Mouse (Mus musculus): Measurements from ENCODE around the gene Slc16a13.

DNA sequence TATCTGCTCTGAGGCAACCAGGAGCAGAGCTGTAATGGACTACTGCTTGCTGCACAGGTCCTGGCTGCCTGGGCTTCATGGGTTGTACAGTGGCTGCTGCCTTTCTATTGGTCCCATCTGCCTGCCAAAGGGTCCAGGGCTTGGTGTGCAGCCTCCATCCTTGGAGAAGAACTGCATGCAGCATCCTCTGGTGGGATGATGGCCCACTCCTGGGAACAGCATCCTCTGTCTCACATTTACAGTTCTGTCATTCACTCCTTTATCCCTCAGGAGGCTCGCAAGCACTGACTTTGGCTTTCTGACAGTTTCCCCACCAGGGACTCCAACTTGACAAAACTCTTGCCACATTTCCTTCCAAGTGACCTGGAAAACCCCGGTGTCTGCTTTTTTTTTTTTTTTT lies 14.1 kb downstream of the Slc16a13 start:
- TF ChIP-seq CTCF (IDR thresholded peaks at IDR 0.05; ENCODE audit: low read depth, low read length) (no peak), POLR2A (IDR thresholded peaks at IDR 0.05; ENCODE audit: extremely low read depth, insufficient read depth, low read length) (no peak)
